Mouse (Mus musculus): ENCODE data around the gene Crcp.

GRCm38 (mm10) chr5:130076396-130076795, 47.3 kb downstream of the Crcp start:
- no peak for TF ChIP-seq CTCF (conservative IDR thresholded peaks at IDR 0.05; ENCODE audit: low read length)
- TF ChIP-seq NANOG (IDR thresholded peaks at IDR 0.05; ENCODE audit: borderline replicate concordance, low read length): no peak
- TF ChIP-seq POU5F1 (IDR thresholded peaks at IDR 0.05; ENCODE audit: borderline replicate concordance, low read length): no peak
